Mouse (Mus musculus): Measurements from ENCODE around the gene Gsn.
A peak's percentile ranks its signal among the peaks of the same experiment; 100 is the strongest.

The Gsn gene

GRCm38 (mm10) chr2:35325930-35326329 is 69.8 kb downstream of the Gsn start:
- DNase-seq (ENCODE audit: low spot score in 2 of 2), result peak in 1 of 2 experiments; percentile 42

- no peak for DNase-seq (ENCODE audit: low spot score in 2 of 2)
These were observed 70.8 kb downstream of the Gsn start for GRCm38 (mm10) chr2:35326931-35327330.

- DNase-seq (ENCODE audit: low spot score in 2 of 2), result peak; percentile 60 to 61
These were observed 71.4 kb downstream of the Gsn start for GRCm38 (mm10) chr2:35327583-35327982.

- DNase-seq (ENCODE audit: low spot score in 2 of 2), result peak in 1 of 2 experiments; percentile 57
These were observed 72.0 kb downstream of the Gsn start for GRCm38 (mm10) chr2:35328064-35328792.

GRCm38 (mm10) chr2:35329061-35329460 is 72.9 kb downstream of the Gsn start:
- no peak for DNase-seq (ENCODE audit: low spot score in 2 of 2)

- DNase-seq (ENCODE audit: low spot score in 2 of 2), result no peak
These were observed 75.0 kb downstream of the Gsn start for GRCm38 (mm10) chr2:35331205-35331604.

GRCm38 (mm10) chr2:35333670-35334069 is 77.5 kb downstream of the Gsn start:
- peak in 1 of 2 experiments; percentile 29 for DNase-seq (ENCODE audit: low spot score in 2 of 2)

- peak in 1 of 2 experiments; percentile 39 for DNase-seq (ENCODE audit: low spot score in 2 of 2)
These were observed 79.4 kb downstream of the Gsn start for GRCm38 (mm10) chr2:35335620-35336019.

- DNase-seq (ENCODE audit: low spot score in 2 of 2), result peak; percentile 100
These were observed 80.5 kb downstream of the Gsn start, which contains the start of gene Stom for GRCm38 (mm10) chr2:35336388-35337280. TSS of gene Stom (minus strand) at chr2:35336976.

GRCm38 (mm10) chr2:35337419-35337818 is 81.2 kb downstream of the Gsn start:
- peak in 1 of 2 experiments; percentile 12 for DNase-seq (ENCODE audit: low spot score in 2 of 2)

GRCm38 (mm10) chr2:35338036-35338435 is 81.9 kb downstream of the Gsn start:
- DNase-seq (ENCODE audit: low spot score in 2 of 2), result no peak

GRCm38 (mm10) chr2:35338707-35339106 is 82.5 kb downstream of the Gsn start:
- DNase-seq (ENCODE audit: low spot score in 2 of 2), result no peak

GRCm38 (mm10) chr2:35342605-35343004 is 86.4 kb downstream of the Gsn start:
- no peak for DNase-seq (ENCODE audit: low spot score in 2 of 2)

GRCm38 (mm10) chr2:35345984-35346383 is 89.8 kb downstream of the Gsn start:
- no peak for DNase-seq (ENCODE audit: low spot score in 2 of 2)

GRCm38 (mm10) chr2:35349184-35349583 is 93.0 kb downstream of the Gsn start:
- DNase-seq (ENCODE audit: low spot score in 2 of 2), result no peak

Data from spleen, postnatal 10 days (tissue).